Mouse (Mus musculus): ENCODE results near the gene Adap2.

DNA sequence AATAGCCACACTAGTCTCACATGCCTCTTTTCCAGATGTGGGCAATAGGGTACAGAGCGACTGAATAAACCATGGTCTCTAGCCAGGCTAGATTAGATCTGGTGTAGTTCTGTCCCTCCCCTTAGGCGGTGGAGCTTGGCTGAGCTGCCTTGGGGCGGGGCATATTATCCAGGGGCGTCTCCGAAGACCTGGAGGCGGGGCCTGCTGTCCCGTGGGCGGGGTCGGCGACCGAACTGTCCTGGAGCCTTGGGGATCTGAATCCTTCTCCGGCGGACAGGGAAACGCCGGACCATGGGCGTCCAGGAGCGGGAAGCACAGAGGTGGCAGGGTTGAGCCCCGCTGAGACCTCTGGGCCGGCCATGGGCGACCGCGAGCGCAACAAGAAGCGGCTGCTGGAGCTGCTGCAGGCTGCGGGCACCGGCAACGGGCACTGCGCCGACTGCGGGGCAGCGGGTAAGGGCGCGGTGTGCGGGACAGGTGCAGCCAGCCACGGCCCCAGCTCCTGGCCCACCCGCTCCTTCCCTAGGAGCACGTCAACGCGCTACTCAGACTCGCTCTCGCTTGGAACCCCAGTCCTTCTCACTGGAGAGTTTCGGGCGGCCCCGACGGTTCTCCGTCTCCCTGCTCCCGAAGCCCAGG, at the start of gene Adap2:
- TF ChIP-seq CTCF (IDR thresholded peaks at IDR 0.05) (peak; percentile 36), EP300 (IDR thresholded peaks at IDR 0.05; ENCODE audit: insufficient read depth, low read depth, low read length) (no peak), POLR2A (IDR thresholded peaks at IDR 0.05; ENCODE audit: insufficient read depth, low read depth, low read length) (peak; percentile 88)

All from heart, adult 2 months (tissue).